Mouse (Mus musculus): Measurements from ENCODE around the gene Tpx2. TPM values are rescaled to one million over a fixed set of nuclear protein-coding genes. Genes with fewer than 3 reads are reported as not detected.

The Tpx2 gene
- polyA plus RNA-seq, 1 experiment from 2014 or later = 17.2 TPM

DNA sequence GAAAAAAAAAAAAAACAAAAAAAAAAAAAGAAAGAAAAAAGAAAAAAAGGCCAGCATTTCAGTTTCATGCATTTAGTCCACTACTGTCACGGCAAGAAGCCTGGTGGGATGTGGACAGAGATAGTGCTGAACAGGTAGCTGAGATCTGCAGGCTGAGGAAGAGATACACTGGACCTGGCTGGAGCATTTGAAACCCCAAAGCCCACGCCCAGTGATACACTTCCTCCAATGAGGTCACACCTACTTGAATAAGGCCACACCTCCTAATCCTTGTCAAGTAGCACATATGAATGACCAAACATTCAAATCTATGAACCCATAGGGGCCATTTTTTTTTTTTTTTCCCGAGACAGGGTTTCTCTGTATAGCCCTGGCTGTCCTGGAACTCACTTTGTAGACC, 5.0 kb upstream of the Tpx2 start:
- Histone ChIP-seq H3K36me3 (replicated peaks; ENCODE audit: control insufficient read depth, insufficient read depth) (no peaks in the 10 kb centered on the region), H3K4me2 (replicated peaks) (no peak overlapping the region), H3K4me1 (replicated peaks; ENCODE audit: control insufficient read depth, insufficient read depth, low read length) (no peaks in the 10 kb centered on the region), H3K9ac (no peak overlapping the region), H3K4me3 (replicated peaks; ENCODE audit: low read length) (no peak overlapping the region), H3K27ac (no peak overlapping the region), H3K27me3 (ENCODE audit: control insufficient read depth, insufficient read depth, low read length) (no peaks in the 10 kb centered on the region), H3K9me3 (ENCODE audit: control insufficient read depth, low read length) (no peaks in the 10 kb centered on the region)
- WGBS = 76% methylated on average over 3 of the region's 3 CpGs
- DNase-seq (ENCODE audit: low spot score) = no peak
- no peak for ATAC-seq (ENCODE audit: low FRiP score)

DNA sequence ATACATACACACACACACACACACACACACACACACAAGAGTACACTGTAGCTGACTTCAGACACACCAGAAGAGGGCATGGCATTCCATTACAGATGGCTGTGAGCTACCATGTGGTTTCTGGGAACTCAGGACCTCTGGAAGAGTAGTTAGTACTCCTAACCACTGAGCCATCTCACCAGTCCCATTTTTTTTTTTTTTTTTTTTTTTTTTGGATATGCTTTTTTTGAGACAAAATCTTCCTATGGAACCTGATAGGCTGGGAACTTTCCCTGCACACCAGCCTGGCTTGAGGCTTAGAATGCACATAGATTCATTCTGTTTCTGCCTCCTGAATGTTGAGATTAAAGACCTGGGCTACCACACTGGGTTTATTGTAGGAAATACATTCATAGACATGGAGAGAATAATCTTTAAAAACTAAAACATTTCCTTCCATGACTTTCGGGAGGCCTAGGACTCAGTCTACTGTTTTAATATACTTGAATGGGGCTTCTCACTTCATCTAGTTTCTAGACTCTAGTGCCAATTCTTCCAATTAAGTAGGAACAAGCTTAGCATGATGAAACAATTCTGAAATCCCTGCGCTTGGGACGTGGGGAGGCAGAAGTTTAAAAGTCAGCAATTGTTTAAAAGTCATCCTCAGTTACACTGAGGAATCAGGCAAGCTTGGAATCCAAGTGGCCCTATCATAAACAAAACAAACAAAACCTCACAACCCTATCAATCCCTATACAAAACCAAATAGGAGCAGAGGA, 528 bp upstream of the Tpx2 start:
- no peak overlapping the region for H3K27ac ChIP-seq
- peak overlapping the region; percentile 65; the same call in 1 of the 2 replicates for H3K4me3 ChIP-seq (replicated peaks; ENCODE audit: low read length)
- WGBS = 23% methylated on average over 3 of the region's 3 CpGs
- H3K4me1 ChIP-seq (replicated peaks; ENCODE audit: control insufficient read depth, insufficient read depth, low read length) = 0 out of 2 replicates have a peak, but pooled peaks cover 5% of the 10 kb centered on the region
- H3K9me3 ChIP-seq (ENCODE audit: control insufficient read depth, low read length) = no peaks in the 10 kb centered on the region
- H3K4me2 ChIP-seq (replicated peaks) = peak overlapping the region; percentile 78
- peak overlapping the region; percentile 54 for H3K9ac ChIP-seq
- DNase-seq (ENCODE audit: low spot score) (no peak), ATAC-seq (ENCODE audit: low FRiP score) (0 out of 2 replicates have a peak, but pooled peaks have one; percentile 4)
- H3K27me3 ChIP-seq (ENCODE audit: control insufficient read depth, insufficient read depth, low read length) = no peaks in the 10 kb centered on the region
- no peaks in the 10 kb centered on the region for H3K36me3 ChIP-seq (replicated peaks; ENCODE audit: control insufficient read depth, insufficient read depth)

DNA sequence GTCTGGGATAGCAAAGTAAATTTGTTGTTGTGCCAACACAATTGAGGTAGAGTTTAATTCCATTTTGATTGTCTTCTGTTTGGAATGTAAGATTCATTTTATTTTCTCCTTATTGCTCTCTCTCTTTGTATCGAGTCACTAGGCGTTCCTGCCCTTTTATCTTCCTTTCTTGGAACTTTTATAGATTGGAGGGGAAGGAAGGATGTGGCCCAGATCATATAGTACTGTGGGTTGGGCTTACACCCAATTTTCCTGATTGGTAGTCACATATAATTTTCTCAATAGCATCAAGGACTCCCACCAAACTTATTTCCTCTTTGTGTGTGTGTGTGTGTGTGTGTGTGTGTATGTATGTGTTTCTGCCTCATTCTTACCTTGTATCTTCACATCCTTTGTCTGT, 702 bp downstream of the Tpx2 start:
- Histone ChIP-seq H3K4me2 (replicated peaks) (peak overlapping the region; percentile 78), H3K4me1 (replicated peaks; ENCODE audit: control insufficient read depth, insufficient read depth, low read length) (0 out of 2 replicates have a peak, but pooled peaks cover 5% of the 10 kb centered on the region), H3K4me3 (replicated peaks; ENCODE audit: low read length) (peak overlapping the region; percentile 65), H3K27me3 (ENCODE audit: control insufficient read depth, insufficient read depth, low read length) (no peaks in the 10 kb centered on the region), H3K9ac (no peak overlapping the region), H3K27ac (no peak overlapping the region), H3K36me3 (replicated peaks; ENCODE audit: control insufficient read depth, insufficient read depth) (no peaks in the 10 kb centered on the region), H3K9me3 (ENCODE audit: control insufficient read depth, low read length) (no peaks in the 10 kb centered on the region)
- no peak for ATAC-seq (ENCODE audit: low FRiP score)
- WGBS = 6% methylated on average over 2 of the region's 2 CpGs
- no peak for DNase-seq (ENCODE audit: low spot score)

DNA sequence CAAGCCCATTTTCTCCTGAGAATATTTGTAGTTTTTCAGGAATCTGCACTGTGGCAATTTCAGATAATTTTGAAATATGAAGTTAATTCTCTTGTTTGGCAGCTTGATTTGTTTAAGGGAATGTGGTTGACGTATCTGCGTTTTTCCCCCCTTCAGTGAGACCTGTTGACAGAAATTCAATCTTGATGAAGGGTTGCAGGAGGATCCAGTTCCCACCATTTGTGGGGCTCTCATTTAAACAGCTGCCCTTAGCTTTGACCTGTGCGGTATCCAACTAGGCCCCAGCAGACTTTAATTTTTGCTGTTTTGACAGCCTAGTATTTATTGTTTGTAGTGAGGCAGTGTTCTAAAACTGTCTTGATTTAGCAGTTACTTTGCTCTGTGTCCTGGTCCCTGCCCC, 11.7 kb downstream of the Tpx2 start:
- no peak for ATAC-seq (ENCODE audit: low FRiP score)
- 88% methylated on average over 3 of the region's 3 CpGs for WGBS
- no peaks in the 10 kb centered on the region for H3K27me3 ChIP-seq (ENCODE audit: control insufficient read depth, insufficient read depth, low read length)
- no peak overlapping the region for H3K4me3 ChIP-seq (replicated peaks; ENCODE audit: low read length)
- H3K9me3 ChIP-seq (ENCODE audit: control insufficient read depth, low read length) = no peaks in the 10 kb centered on the region
- H3K4me2 ChIP-seq (replicated peaks) = no peak overlapping the region
- no peak overlapping the region for H3K27ac ChIP-seq
- no peak overlapping the region for H3K9ac ChIP-seq
- H3K4me1 ChIP-seq (replicated peaks; ENCODE audit: control insufficient read depth, insufficient read depth, low read length) = no peaks in the 10 kb centered on the region
- DNase-seq (ENCODE audit: low spot score) = no peak
- no peaks in the 10 kb centered on the region for H3K36me3 ChIP-seq (replicated peaks; ENCODE audit: control insufficient read depth, insufficient read depth)

DNA sequence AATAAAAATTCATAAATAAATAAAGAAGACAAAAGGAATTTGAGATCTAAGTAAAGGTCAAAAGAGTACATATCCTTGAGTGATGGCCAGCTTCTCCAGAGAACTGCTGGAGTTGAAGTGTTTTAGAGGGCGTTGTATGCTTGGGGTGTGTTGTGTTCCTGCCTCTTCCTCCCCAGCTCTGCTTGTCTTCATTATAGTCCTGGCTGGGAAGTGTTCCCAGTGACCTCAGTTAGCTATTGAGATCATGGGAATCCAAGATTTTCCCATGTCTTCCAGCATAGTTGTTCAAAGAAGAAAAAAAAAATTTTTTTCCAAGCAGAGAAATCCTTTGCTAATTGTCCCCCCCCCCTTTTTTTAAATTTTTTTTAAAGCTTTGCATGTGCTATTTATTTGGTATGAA, 14.1 kb downstream of the Tpx2 start:
- H3K4me1 ChIP-seq (replicated peaks; ENCODE audit: control insufficient read depth, insufficient read depth, low read length) = no peaks in the 10 kb centered on the region
- H3K36me3 ChIP-seq (replicated peaks; ENCODE audit: control insufficient read depth, insufficient read depth) = no peaks in the 10 kb centered on the region
- WGBS = 91% methylated on average over 1 of the region's 1 CpGs
- no peaks in the 10 kb centered on the region for H3K9me3 ChIP-seq (ENCODE audit: control insufficient read depth, low read length)
- no peak overlapping the region for H3K4me3 ChIP-seq (replicated peaks; ENCODE audit: low read length)
- no peaks in the 10 kb centered on the region for H3K27me3 ChIP-seq (ENCODE audit: control insufficient read depth, insufficient read depth, low read length)
- DNase-seq (ENCODE audit: low spot score) (no peak), ATAC-seq (ENCODE audit: low FRiP score) (no peak)
- no peak overlapping the region for H3K9ac ChIP-seq
- H3K4me2 ChIP-seq (replicated peaks) = no peak overlapping the region
- no peak overlapping the region for H3K27ac ChIP-seq

DNA sequence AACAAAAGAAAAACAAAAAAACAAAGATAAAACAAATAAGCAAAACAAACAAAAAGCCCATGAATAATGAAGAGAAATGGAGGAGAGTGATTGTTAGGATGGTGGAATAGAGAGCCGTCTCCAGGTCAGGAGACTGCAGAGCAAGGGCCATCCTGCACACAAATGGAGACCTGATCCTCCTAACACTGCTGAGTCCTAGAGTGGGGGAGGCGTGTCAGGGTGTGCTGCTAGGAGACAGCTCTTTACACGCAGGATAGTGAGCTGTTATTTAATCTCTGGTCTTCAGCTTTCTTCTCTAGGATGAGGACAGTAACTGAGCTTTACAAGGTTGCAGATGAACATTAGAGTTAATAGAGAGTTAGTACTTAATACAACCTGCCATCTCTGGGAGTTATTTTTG, 14.9 kb downstream of the Tpx2 start:
- no peak overlapping the region for H3K9ac ChIP-seq
- H3K4me1 ChIP-seq (replicated peaks; ENCODE audit: control insufficient read depth, insufficient read depth, low read length) = no peaks in the 10 kb centered on the region
- H3K27me3 ChIP-seq (ENCODE audit: control insufficient read depth, insufficient read depth, low read length) = no peaks in the 10 kb centered on the region
- no peaks in the 10 kb centered on the region for H3K9me3 ChIP-seq (ENCODE audit: control insufficient read depth, low read length)
- ATAC-seq (ENCODE audit: low FRiP score) = no peak
- 82% methylated on average over 3 of the region's 3 CpGs for WGBS
- no peak for DNase-seq (ENCODE audit: low spot score)
- no peak overlapping the region for H3K27ac ChIP-seq
- H3K4me3 ChIP-seq (replicated peaks; ENCODE audit: low read length) = no peak overlapping the region
- no peak overlapping the region for H3K4me2 ChIP-seq (replicated peaks)
- H3K36me3 ChIP-seq (replicated peaks; ENCODE audit: control insufficient read depth, insufficient read depth) = no peaks in the 10 kb centered on the region

DNA sequence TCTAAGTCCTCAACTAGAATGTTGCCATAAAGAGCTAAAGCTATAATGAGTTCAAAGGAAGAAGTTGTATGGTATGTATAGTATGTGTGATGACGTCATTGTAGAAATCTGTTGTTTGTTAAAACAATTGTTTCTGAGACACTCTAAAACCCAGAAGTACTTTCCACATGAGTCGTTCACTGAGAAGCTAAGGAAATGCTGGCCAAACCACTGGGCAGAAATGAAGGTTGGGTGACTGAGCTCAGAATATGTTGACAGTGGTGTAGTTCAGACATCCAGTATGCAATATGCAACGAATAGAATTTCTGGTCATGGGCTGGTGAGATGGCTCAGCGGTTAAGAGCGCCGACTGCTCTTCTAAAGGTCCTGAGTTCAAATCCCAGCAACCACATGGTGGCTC, 15.6 kb downstream of the Tpx2 start:
- DNase-seq (ENCODE audit: low spot score) = no peak
- ATAC-seq (ENCODE audit: low FRiP score) = no peak
- no peak overlapping the region for H3K9ac ChIP-seq
- H3K4me2 ChIP-seq (replicated peaks) = no peak overlapping the region
- H3K27me3 ChIP-seq (ENCODE audit: control insufficient read depth, insufficient read depth, low read length) = no peaks in the 10 kb centered on the region
- no peaks in the 10 kb centered on the region for H3K36me3 ChIP-seq (replicated peaks; ENCODE audit: control insufficient read depth, insufficient read depth)
- no peaks in the 10 kb centered on the region for H3K9me3 ChIP-seq (ENCODE audit: control insufficient read depth, low read length)
- H3K27ac ChIP-seq = no peak overlapping the region
- no peaks in the 10 kb centered on the region for H3K4me1 ChIP-seq (replicated peaks; ENCODE audit: control insufficient read depth, insufficient read depth, low read length)
- H3K4me3 ChIP-seq (replicated peaks; ENCODE audit: low read length) = no peak overlapping the region
- WGBS = 94% methylated on average over 6 of the region's 6 CpGs

DNA sequence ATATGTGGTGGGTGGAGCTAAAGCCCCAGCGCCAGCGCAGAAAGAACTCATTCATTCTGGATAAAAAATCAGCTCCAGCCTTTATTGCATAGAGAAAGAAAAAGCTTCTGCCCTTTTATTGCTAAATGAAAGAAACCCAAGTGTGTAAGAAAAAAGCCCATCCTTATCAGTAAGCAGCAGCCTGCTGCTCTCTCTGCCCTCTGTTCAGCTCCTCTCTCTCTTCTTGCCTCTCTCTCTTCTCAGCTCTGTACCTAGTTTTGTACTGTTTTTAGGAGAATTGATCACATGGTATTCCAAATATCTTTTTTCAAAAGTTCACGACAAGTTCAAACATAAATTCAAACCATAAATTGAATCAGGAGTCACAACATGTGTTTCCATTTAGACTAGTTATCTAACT, 30.5 kb downstream of the Tpx2 start:
- H3K4me3 ChIP-seq (replicated peaks; ENCODE audit: low read length) = no peak overlapping the region
- no peaks in the 10 kb centered on the region for H3K9me3 ChIP-seq (ENCODE audit: control insufficient read depth, low read length)
- DNase-seq (ENCODE audit: low spot score) (no peak), ATAC-seq (ENCODE audit: low FRiP score) (no peak)
- H3K27me3 ChIP-seq (ENCODE audit: control insufficient read depth, insufficient read depth, low read length) = no peaks in the 10 kb centered on the region
- H3K36me3 ChIP-seq (replicated peaks; ENCODE audit: control insufficient read depth, insufficient read depth) = peaks cover 27% of the 10 kb centered on the region
- H3K4me2 ChIP-seq (replicated peaks) = no peak overlapping the region
- 93% methylated on average over 3 of the region's 3 CpGs for WGBS
- H3K27ac ChIP-seq = no peak overlapping the region
- no peak overlapping the region for H3K9ac ChIP-seq
- no peaks in the 10 kb centered on the region for H3K4me1 ChIP-seq (replicated peaks; ENCODE audit: control insufficient read depth, insufficient read depth, low read length)

DNA sequence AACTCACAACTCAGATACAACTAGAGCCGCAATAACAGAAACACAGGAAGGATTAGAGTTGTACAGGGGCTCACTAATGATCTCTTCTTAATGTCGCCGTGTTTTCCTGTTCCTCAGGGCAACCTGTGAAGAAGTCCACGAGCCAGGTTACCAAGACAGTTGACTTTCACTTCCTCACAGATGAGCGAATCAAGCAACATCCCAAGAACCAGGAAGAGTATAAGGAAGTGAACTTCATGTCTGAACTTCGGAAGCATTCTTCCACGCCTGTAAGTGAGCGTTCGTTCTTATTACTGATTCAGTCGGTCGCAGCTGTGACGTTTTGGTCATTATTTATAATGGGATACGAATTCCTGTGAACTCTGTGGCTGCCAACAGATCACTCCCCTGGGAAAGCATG, 33.1 kb downstream of the Tpx2 start:
- WGBS = 95% methylated on average over 13 of the region's 13 CpGs
- no peaks in the 10 kb centered on the region for H3K4me1 ChIP-seq (replicated peaks; ENCODE audit: control insufficient read depth, insufficient read depth, low read length)
- H3K27me3 ChIP-seq (ENCODE audit: control insufficient read depth, insufficient read depth, low read length) = no peaks in the 10 kb centered on the region
- peaks cover 22% of the 10 kb centered on the region; the same call in 1 of the 2 replicates for H3K36me3 ChIP-seq (replicated peaks; ENCODE audit: control insufficient read depth, insufficient read depth)
- H3K9ac ChIP-seq = no peak overlapping the region
- ATAC-seq (ENCODE audit: low FRiP score) = no peak
- no peak overlapping the region for H3K4me3 ChIP-seq (replicated peaks; ENCODE audit: low read length)
- H3K4me2 ChIP-seq (replicated peaks) = no peak overlapping the region
- DNase-seq (ENCODE audit: low spot score) = no peak
- no peak overlapping the region for H3K27ac ChIP-seq
- no peaks in the 10 kb centered on the region for H3K9me3 ChIP-seq (ENCODE audit: control insufficient read depth, low read length)

Data from hindbrain, embryonic 14.5 days (tissue).